Mouse (Mus musculus): ENCODE data around the gene Bcar3.

- no peak for TF ChIP-seq CTCF (conservative IDR thresholded peaks at IDR 0.05 in 1 of 2, IDR thresholded peaks at IDR 0.05 in 1 of 2; ENCODE audit: low read depth in 2 of 2, low read length in 2 of 2)
- no peak for TF ChIP-seq USF1 (IDR thresholded peaks at IDR 0.05; ENCODE audit: low read depth, low read length)
- TF ChIP-seq EP300 (IDR thresholded peaks at IDR 0.05; ENCODE audit: low read length): no peak
- TF ChIP-seq POLR2A (IDR thresholded peaks at IDR 0.05; ENCODE audit: low read depth, low read length): no peak
- no peak for TF ChIP-seq ZKSCAN1 (IDR thresholded peaks at IDR 0.05; ENCODE audit: borderline replicate concordance, low read depth, low read length)
- no peak for TF ChIP-seq MAZ (IDR thresholded peaks at IDR 0.05; ENCODE audit: low read depth, low read length)
Observed at GRCm38 (mm10) chr3:122486193-122486592, 192.3 kb downstream of the Bcar3 start.
